Mouse (Mus musculus) CH12.LX (cell line): ENCODE data around the gene Exoc6. TPM values are rescaled to one million over a fixed set of nuclear protein-coding genes. Genes with fewer than 3 reads are reported as not detected.

Experiments
- DNase-seq: peaks from one replicate; pipeline ENCODE4 v3.0.0-alpha.2; 2013; ENCODE audit errors: extremely low read depth
- H3K27ac ChIP-seq: 2 replicates; pipeline ENCODE4 v1.5.1; 2012; ENCODE audit warnings: low read depth, mild to moderate bottlenecking, control low read depth, moderate library complexity; ENCODE audit not compliant: insufficient read depth
- H3K27me3 ChIP-seq: replicated peaks from 2 replicates; pipeline ENCODE3; 2012; ENCODE audit warnings: inconsistent platforms
- H3K36me3 ChIP-seq, 2 experiments: replicated peaks in 1 of 2; 2 replicates each; pipeline versions ENCODE3 to v1.6.1; 2012; ENCODE audit warnings: inconsistent platforms in 1 of 2, low read length in 1 of 2, mild to moderate bottlenecking in 1 of 2, mixed read lengths in 1 of 2, moderate library complexity in 1 of 2; ENCODE audit not compliant: control insufficient read depth in 1 of 2, insufficient read depth in 1 of 2
- H3K4me1 ChIP-seq, 2 experiments: 2 replicates each; pipeline ENCODE4 v1.6.1; 2012; ENCODE audit warnings: inconsistent platforms in 1 of 2, moderate library complexity in 1 of 2; ENCODE audit not compliant: insufficient read depth in 2 of 2, control insufficient read depth in 1 of 2
- H3K4me2 ChIP-seq: 2 replicates; pipeline ENCODE4 v1.6.1; 2012; ENCODE audit warnings: low read depth, mild to moderate bottlenecking, control low read depth; ENCODE audit not compliant: poor library complexity, insufficient read depth, severe bottlenecking
- H3K4me3 ChIP-seq, 3 experiments: fragments of 150-350 bp in 1 of 3; sonication (generic) in 1 of 3; replicated peaks in 1 of 3; 2 replicates each; pipeline versions ENCODE3 to v1.5.1; 2011 to 2012; ENCODE audit warnings: low read depth in 2 of 3, low read length in 2 of 3, mild to moderate bottlenecking in 2 of 3, moderate library complexity in 2 of 3, control low read depth in 1 of 3, improper control_type of control experiment in 1 of 3, inconsistent platforms in 1 of 3, mixed read lengths in 1 of 3; ENCODE audit not compliant: poor library complexity in 1 of 3
- H3K79me2 ChIP-seq: replicated peaks from 2 replicates; pipeline ENCODE4 v1.6.1; 2012; ENCODE audit warnings: mild to moderate bottlenecking, moderate library complexity; ENCODE audit not compliant: control insufficient read depth, poor library complexity, insufficient read depth, severe bottlenecking; ENCODE audit errors: extremely low read depth
- H3K9ac ChIP-seq: 2 replicates; pipeline ENCODE4 v1.6.1; 2012; ENCODE audit warnings: low read depth, mild to moderate bottlenecking, control low read depth, moderate library complexity; ENCODE audit not compliant: insufficient read depth
- H3K9me3 ChIP-seq: replicated peaks from 2 replicates; pipeline ENCODE3; 2012; ENCODE audit warnings: low read length, inconsistent platforms, mixed read lengths
- CHD1 ChIP-seq: IDR thresholded peaks from 2 replicates; pipeline ENCODE4 v1.6.1; 2012; ENCODE audit warnings: low read depth, low read length, improper control_type of control experiment, inconsistent platforms
- CHD2 ChIP-seq: IDR thresholded peaks from 2 replicates; pipeline ENCODE4 v1.6.1; 2011; ENCODE audit warnings: low read length, improper control_type of control experiment
- ETS1 ChIP-seq: conservative IDR thresholded peaks from 2 replicates; pipeline ENCODE4 v1.6.1; 2012; ENCODE audit warnings: low read depth, mild to moderate bottlenecking, inconsistent platforms, low read length, improper control_type of control experiment, moderate library complexity
- IRF4 ChIP-seq: IDR thresholded peaks from 2 replicates; pipeline ENCODE4 v1.6.1; 2014; ENCODE audit warnings: low read depth, mild to moderate bottlenecking, inconsistent platforms, low read length, improper control_type of control experiment
- MAFK ChIP-seq: IDR thresholded peaks from 2 replicates; pipeline ENCODE4 v1.6.1; 2011; ENCODE audit warnings: low read length, improper control_type of control experiment; ENCODE audit not compliant: insufficient replicate concordance
- MAX ChIP-seq: IDR thresholded peaks from 2 replicates; pipeline ENCODE4 v1.6.1; 2011; ENCODE audit warnings: low read length, improper control_type of control experiment
- MAZ ChIP-seq: IDR thresholded peaks from 2 replicates; pipeline ENCODE4 v1.6.1; 2012; ENCODE audit warnings: low read depth, mild to moderate bottlenecking, inconsistent platforms, low read length, improper control_type of control experiment, moderate library complexity
- MEF2A ChIP-seq: IDR thresholded peaks from 2 replicates; pipeline ENCODE4 v1.6.1; 2014; ENCODE audit warnings: low read depth, mild to moderate bottlenecking, inconsistent platforms, low read length, improper control_type of control experiment, borderline replicate concordance
- MXI1 ChIP-seq: IDR thresholded peaks from 2 replicates; pipeline ENCODE4 v1.6.1; 2011; ENCODE audit warnings: mild to moderate bottlenecking, low read depth, low read length, improper control_type of control experiment
- NELFE ChIP-seq: IDR thresholded peaks from 2 replicates; pipeline ENCODE4 v1.6.1; 2011; ENCODE audit warnings: low read depth, low read length, improper control_type of control experiment
- NRF1 ChIP-seq: IDR thresholded peaks from 2 replicates; pipeline ENCODE4 v1.6.1; 2014; ENCODE audit warnings: low read depth, mild to moderate bottlenecking, inconsistent platforms, low read length, improper control_type of control experiment, moderate library complexity
- PAX5 ChIP-seq: IDR thresholded peaks from 2 replicates; pipeline ENCODE4 v1.6.1; 2012; ENCODE audit warnings: low read length, inconsistent platforms, mixed read lengths
- RCOR1 ChIP-seq: conservative IDR thresholded peaks from 2 replicates; pipeline ENCODE4 v1.6.1; 2012; ENCODE audit warnings: low read depth, mild to moderate bottlenecking, inconsistent platforms, low read length, improper control_type of control experiment
- TBP ChIP-seq: conservative IDR thresholded peaks from 2 replicates; pipeline ENCODE4 v1.6.1; 2011; ENCODE audit warnings: low read depth, low read length, improper control_type of control experiment
- USF2 ChIP-seq: conservative IDR thresholded peaks from 2 replicates; pipeline ENCODE4 v1.6.1; 2011; ENCODE audit warnings: low read depth, low read length, improper control_type of control experiment
- ZC3H11A ChIP-seq: IDR thresholded peaks from 2 replicates; pipeline ENCODE4 v1.6.1; 2012; ENCODE audit warnings: low read depth, mild to moderate bottlenecking, inconsistent platforms, low read length, improper control_type of control experiment
- ZKSCAN1 ChIP-seq: IDR thresholded peaks from 2 replicates; pipeline ENCODE4 v1.6.1; 2012; ENCODE audit warnings: low read depth, inconsistent platforms, low read length, improper control_type of control experiment, borderline replicate concordance
- ZMIZ1 ChIP-seq: IDR thresholded peaks from 2 replicates; pipeline ENCODE4 v1.6.1; 2012; ENCODE audit warnings: low read depth, mild to moderate bottlenecking, inconsistent platforms, low read length, improper control_type of control experiment
- ZNF384 ChIP-seq: IDR thresholded peaks from 2 replicates; pipeline ENCODE4 v1.6.1; 2012; ENCODE audit warnings: low read depth, low read length, improper control_type of control experiment, inconsistent platforms
- dilution Hi-C: fragments of 300-500 bp; cut with MboI; formaldehyde crosslinking; loops from 2 replicates; pipeline ENCODE4 v1.14.3; 2020; ENCODE audit warnings: low sequenced_read_pairs; ENCODE audit not compliant: extremely low pct_unique_long_range_greater_than_20kb, extremely low pct_ligation_motif_present
- in situ Hi-C: fragments of 300-500 bp; cut with MboI; formaldehyde crosslinking; loops from 3 replicates; pipeline ENCODE4 v1.14.3; 2019; ENCODE audit warnings: low sequenced_read_pairs, low pct_ligation_motif_present, low pct_unique_long_range_greater_than_20kb, mixed read lengths
- polyA plus RNA-seq: library from polyadenylated mRNA; unstranded; fragments of >175 nt; gene quantifications from 2 replicates; pipeline ENCODE4 v1.2.1, GENCODE M21; 2012; ENCODE audit warnings: low read depth; ENCODE audit not compliant: insufficient read length
- total RNA-seq, 2 experiments: library from RNA; depleted of rRNA; stranded (reverse); fragments of 300-350 nt in 1 of 2; fragments of >200 nt in 1 of 2; gene quantifications; 2 replicates each; pipeline ENCODE4 v1.2.3; 2012 to 2014

Gene Exoc6
- total and polyA plus RNA-seq, 3 experiments, result 8.0 to 18.5 (median 12.1) TPM

DNA sequence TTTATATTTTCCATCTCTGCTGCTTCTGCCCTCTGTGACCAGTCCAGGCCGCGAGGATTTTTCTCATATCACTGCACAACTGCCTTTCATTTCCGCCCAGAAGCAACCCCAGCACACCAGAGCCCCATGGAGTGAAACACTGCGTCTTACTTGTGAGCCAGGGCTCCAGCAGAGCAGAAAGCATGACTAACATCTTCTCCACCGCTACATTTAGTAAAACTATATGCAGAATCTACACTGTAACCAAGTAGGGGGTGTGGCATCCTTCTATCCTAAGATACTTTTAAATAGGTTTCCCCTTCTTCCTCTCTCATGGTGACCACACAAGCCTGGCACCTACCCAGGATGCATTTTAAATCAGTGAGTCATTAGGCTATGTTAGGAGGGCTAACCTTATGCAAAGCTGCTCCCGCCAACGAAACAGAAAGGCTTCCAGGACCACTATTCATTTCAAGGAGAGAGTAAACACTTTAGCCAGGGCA, 35.4 kb upstream of the Exoc6 start (continued):
- TF ChIP-seq CHD2 (peak; percentile 69; the same call in 1 of the 2 replicates), ZC3H11A (no peak), TBP (no peak), NRF1 (no peak)

DNA sequence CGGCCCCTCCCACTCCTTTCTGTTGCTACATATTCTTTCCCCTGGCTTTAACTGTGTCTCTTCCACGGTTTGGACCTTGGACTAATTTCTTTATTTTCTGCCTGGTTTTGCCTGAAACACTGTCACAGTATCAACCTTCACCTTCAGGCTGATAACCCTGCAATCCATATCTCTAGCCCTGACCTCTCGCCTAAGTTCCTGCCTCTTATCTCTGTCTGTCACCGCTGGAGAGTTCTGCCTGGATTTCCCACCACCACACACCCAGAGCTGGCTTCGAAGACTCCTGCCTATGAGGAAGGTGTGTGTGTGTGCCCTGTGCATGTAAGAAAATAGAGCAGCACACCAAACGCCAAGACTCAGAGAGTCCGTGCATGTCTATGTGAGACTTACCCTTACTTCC, 32.8 kb upstream of the Exoc6 start:
- Histone ChIP-seq H3K36me3 (no peaks in the 10 kb centered on the region), H3K4me2 (no peak overlapping the region), H3K9me3 (no peaks in the 10 kb centered on the region), H3K4me3 (no peak overlapping the region), H3K9ac (no peak overlapping the region), H3K27me3 (peaks cover 1% of the 10 kb centered on the region), H3K27ac (no peak overlapping the region), H3K4me1 (peaks cover 2 to 27% of the 10 kb centered on the region in 2 experiments; a peak in 3 of 4 replicates), H3K79me2 (no peaks in the 10 kb centered on the region)
- dilution Hi-C loops, result no loop called here
- in situ Hi-C loops, result no loop called here
- DNase-seq, result no peak
- no peak for TF ChIP-seq MAFK
- no peak for TF ChIP-seq NELFE

DNA sequence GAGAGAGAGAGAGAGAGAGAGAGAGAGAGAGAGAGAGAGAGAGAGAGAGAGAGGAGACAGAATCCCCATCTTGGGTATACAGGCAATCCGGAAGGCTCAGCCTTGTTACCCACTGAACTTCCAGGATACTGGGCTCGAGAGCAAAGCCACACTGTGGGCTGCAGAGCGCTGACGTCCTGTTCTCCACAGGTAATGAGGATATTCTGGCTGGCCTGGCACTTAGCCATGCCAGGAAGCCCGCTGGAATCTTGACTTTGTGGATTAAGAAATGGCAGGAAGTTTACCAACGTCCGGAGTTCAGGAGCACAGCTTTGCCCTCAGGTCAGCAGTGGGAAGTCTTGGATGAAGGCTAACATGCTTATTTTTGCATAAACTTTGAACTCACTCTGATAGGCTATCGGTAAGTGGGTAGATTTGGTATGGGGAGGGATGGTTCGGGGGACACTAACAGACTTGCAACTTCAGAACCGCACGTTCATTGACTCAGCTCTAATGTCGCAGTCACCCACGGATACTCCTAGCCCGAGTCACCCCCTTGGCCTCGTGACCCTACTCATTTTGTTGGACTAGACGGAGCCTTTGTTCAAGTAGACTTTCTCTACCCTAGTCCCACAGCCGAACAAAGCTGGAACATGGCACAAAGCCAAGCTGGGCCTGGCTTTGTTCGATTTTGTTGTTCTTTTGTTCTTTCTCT, 29.3 kb upstream of the Exoc6 start:
- H3K79me2 ChIP-seq, result no peaks in the 10 kb centered on the region
- DNase-seq, result no peak
- no peaks in the 10 kb centered on the region for H3K9me3 ChIP-seq
- no peaks in the 10 kb centered on the region for H3K36me3 ChIP-seq
- dilution Hi-C loops (no loop called here), in situ Hi-C loops (no loop called here)
- no peak overlapping the region for H3K4me3 ChIP-seq
- H3K9ac ChIP-seq, result no peak overlapping the region
- H3K27ac ChIP-seq, result no peak overlapping the region
- peaks cover under 1 to 25% of the 10 kb centered on the region in 2 experiments; a peak in 2 of 4 replicates for H3K4me1 ChIP-seq
- H3K27me3 ChIP-seq, result peaks cover 1% of the 10 kb centered on the region
- TF ChIP-seq IRF4 (no peak), MXI1 (no peak), ZMIZ1 (no peak), RCOR1 (no peak), MAZ (no peak), MEF2A (no peak), USF2 (no peak), NRF1 (no peak), PAX5 (no peak), ZC3H11A (no peak), CHD1 (no peak), MAX (no peak), ZNF384 (no peak), ETS1 (no peak), ZKSCAN1 (no peak)
- no peak overlapping the region for H3K4me2 ChIP-seq
